In genomic region chr7:130129359-130129960, GRCm38 (mm10) we compare ENCODE assay signal across 9 mouse cellular contexts.
DNase-seq lines count a peak whose midpoint lies in the region; ATAC-seq and TF ChIP-seq lines count a peak whose summit lies in the region.
"Had no signal": no experiment of that assay in that cellular context is flagged by ENCODE, and none has a peak within 500 bp of the region (broad histone marks: within the 10 kb centered on the region; RNA-seq: fewer than 3 reads in every experiment).

No protein-coding gene starts in this region.

- peak overlapping the region; percentile 55; the same call in 1 of the 2 replicates for H3K9ac ChIP-seq in limb, embryonic 13.5 days

- no peaks in the 10 kb centered on the region for H3K36me3 ChIP-seq in limb, embryonic 13.5 days

- peaks cover 6% of the 10 kb centered on the region; the same call in 1 of the 2 replicates for H3K4me1 ChIP-seq in embryonic fibroblast, embryonic 13.5 days (ENCODE audit: control insufficient read depth, insufficient read depth, low read length)
- H3K4me1 ChIP-seq in limb, embryonic 13.5 days: peaks cover 23% of the 10 kb centered on the region

- WGBS in limb, embryonic 13.5 days: 12% methylated on average over 16 of the region's 16 CpGs

- no peak for TF ChIP-seq CTCF in embryonic fibroblast, embryonic 13.5 days (IDR thresholded peaks at IDR 0.05; ENCODE audit: borderline replicate concordance, insufficient read depth, low read length)

- H3K4me3 ChIP-seq in embryonic fibroblast, embryonic 13.5 days (ENCODE audit: insufficient read depth, low read length): no peak overlapping the region
- H3K4me3 ChIP-seq in limb, embryonic 13.5 days: no peak overlapping the region
- H3K4me3 ChIP-seq: erythroblast, embryonic 14.5 days had no signal

- no peak for ATAC-seq in limb, embryonic 13.5 days (ENCODE audit: low FRiP score, low read depth)

- DNase-seq in left cerebral cortex, postnatal 4 days: peak; percentile 71
- DNase-seq in left cerebral cortex, postnatal 25 days (ENCODE audit: low spot score in 2 of 2): no peak
- DNase-seq in thymus, postnatal 14 days: no peak
- DNase-seq in urinary bladder, postnatal 36 days (ENCODE audit: low spot score in 2 of 2): no peak
- no peak for DNase-seq in adrenal gland, postnatal 14 days
- DNase-seq in thymus, postnatal 4 days: no peak

- no peaks in the 10 kb centered on the region for H3K27me3 ChIP-seq in limb, embryonic 13.5 days

- no peaks in the 10 kb centered on the region for H3K9me3 ChIP-seq in limb, embryonic 13.5 days

- intact Hi-C loops in left cerebral cortex, postnatal 4 days (cut with DNase I): no loop called here
- intact Hi-C loops in left cerebral cortex, postnatal 25 days (cut with DNase I): no loop called here

- no peak for TF ChIP-seq POLR2A in embryonic fibroblast, embryonic 13.5 days (IDR thresholded peaks at IDR 0.05; ENCODE audit: low read depth, low read length)

- H3K27ac ChIP-seq in embryonic fibroblast, embryonic 13.5 days (ENCODE audit: insufficient read depth, low read length): peak overlapping the region; percentile 41; the same call in 1 of the 2 replicates
- H3K27ac ChIP-seq in limb, embryonic 13.5 days: no peak overlapping the region

- H3K4me2 ChIP-seq in limb, embryonic 13.5 days (replicated peaks): peak overlapping the region; percentile 51
